Mouse (Mus musculus) spleen, embryonic (tissue): Measurements from ENCODE around the gene Gmppa.

Experiments
- CTCF ChIA-PET: fragments of 350-600 bp; sonication (Branson Sonifier 250); formaldehyde crosslinking; loops from one replicate; lab custom pipeline; 2022; lab: Charles Lee

Gmppa gene

DNA sequence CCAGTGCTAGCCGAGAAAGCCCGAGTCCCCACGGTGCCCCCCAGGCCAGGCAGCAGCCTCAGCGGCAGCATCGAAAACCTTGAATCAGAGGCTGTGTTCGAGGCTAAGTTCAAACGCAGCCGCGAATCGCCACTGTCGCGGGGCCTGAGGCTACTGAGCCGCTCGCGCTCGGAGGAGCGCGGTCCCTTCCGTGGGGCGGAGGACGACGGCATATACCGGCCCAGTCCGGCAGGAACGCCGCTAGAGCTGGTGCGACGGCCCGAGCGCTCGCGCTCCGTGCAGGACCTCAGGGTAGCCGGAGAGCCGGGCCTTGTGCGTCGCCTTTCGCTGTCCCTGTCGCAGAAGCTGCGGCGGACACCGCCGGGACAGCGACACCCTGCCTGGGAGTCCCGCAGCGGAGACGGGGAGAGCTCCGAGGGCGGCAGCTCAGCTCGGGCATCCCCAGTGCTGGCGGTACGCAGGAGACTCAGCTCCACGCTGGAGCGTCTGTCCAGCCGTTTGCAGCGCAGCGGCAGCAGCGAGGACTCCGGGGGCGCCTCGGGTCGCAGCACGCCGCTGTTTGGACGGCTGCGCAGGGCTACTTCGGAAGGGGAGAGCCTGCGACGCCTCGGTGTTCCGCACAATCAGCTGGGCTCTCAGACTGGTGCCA, 12.8 kb upstream of the Gmppa start:
- CTCF ChIA-PET, result no interaction called here

DNA sequence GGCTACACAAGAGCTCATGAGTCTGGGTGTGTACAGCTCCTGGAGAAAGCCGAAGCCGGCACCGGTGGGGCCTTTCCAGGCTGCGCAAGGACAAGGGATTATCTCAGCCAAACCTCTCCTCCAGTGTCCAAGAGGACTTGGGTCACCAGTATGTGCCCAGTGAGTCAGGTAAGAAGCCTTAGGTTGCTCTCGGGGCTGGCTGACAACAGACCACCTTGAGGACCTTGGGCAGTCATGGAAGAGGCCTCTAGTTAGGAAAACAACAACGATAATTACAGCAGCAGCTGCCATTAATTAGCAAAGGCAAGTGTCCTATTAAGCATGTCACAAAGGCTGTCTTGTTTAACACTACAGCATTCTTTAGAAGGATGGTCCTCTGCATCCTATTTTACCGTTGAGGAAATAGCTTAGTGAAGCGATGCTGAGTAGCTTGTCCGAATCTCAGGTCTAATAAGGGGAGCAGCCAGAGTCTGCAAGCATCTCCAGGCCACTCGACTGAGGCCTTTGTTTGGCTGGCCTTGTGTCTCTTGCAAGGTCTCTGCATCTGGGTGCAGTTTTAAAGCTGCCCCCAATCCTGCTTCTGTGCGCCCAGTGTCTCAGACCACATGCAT, 11.8 kb upstream of the Gmppa start:
- CTCF ChIA-PET, result no interaction called here

DNA sequence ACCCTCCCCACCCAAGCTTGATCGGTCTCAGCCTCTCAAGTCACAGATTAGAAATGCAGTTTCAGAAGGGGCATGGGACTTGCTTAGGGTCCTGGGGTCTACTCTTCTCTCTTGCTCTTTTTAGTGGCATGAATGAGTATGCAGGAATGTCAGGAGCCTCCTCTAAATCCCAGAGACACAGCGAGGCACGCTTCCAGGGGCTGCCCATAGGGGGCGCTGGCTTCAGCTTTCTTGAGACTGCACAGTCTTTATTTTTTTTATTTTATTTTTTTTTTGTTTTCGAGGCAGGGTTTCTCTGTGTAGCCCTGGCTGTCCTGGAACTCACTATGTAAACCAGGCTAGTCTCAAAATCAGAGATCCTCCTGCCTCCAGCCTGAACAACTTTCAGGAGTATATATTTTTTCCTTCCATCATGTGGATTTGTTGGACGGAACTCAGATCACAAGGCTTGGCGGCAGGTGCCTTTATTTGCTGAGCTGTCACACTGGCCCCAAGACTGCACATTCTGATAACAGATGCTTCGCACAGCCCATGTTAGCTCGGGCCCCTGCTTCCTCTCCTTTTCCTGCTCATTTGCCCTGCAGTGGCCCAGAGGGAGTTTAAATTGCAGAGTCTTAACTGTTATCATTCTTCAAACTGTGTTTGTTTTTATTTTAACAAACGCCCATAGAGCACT, 9.8 kb upstream of the Gmppa start:
- CTCF ChIA-PET, result no interaction called here

DNA sequence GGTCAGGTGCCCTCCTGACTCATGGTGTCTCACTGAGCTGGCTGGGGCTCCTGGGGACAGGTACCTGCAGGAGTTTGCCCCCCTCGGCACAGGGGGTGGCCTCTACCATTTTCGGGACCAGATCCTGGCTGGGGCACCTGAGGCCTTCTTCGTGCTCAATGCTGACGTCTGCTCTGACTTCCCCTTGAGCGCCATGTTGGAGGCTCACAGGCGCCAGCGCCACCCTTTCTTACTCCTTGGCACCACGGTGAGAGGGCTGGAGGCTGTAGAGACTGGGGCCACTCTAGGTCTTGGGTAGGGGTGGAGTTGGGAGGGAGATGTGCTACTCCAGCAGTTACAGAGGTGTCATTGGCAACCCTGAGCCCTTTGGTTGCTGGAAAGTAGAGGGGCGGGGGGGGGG, 3.1 kb downstream of the Gmppa start:
- CTCF ChIA-PET, result no interaction called here

GRCm38 (mm10) chr1:75440661-75441060, 4.9 kb downstream of the Gmppa start:
- CTCF ChIA-PET, result no interaction called here

GRCm38 (mm10) chr1:75441471-75441996, 5.8 kb downstream of the Gmppa start:
- CTCF ChIA-PET, result no interaction called here

- CTCF ChIA-PET, result interaction anchor here (0.6 to 0.7 kb wide), 2 partner anchors 35 to 900 kb away, joined by 3 read pairs; no protein-coding TSS in a partner anchor
Observed at GRCm38 (mm10) chr1:75442171-75442570, 6.4 kb downstream of the Gmppa start.

GRCm38 (mm10) chr1:75442811-75443210, 7.1 kb downstream of the Gmppa start:
- CTCF ChIA-PET, result interaction anchor here (0.6 to 0.7 kb wide), 2 partner anchors 35 to 901 kb away, joined by 3 read pairs; no protein-coding TSS in a partner anchor

GRCm38 (mm10) chr1:75443247-75444024, 7.7 kb downstream of the Gmppa start:
- CTCF ChIA-PET, result interaction anchor here (0.8 kb wide), 1 partner anchor 24 kb away, joined by 3 read pairs; no protein-coding TSS in a partner anchor

DNA sequence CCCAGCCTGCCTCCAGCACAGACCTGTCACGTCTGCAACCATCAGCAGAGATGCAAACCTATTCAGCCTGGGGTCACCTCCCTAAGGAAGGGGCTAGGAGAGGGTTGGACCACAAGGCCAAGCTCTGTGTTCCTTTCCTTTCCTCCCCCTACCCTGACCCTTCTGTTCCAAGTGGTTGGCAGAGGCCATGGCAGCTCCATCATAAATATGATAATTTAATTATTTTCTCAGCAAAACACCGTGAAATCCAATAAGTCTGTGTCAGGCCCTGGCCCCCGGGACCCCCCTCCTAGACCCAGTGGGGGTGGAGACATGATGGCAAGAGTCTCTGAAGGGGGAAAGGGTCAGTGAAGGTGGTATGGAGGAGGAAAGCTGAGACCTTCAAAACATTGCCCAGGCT, 8.5 kb downstream of the Gmppa start:
- CTCF ChIA-PET, result interaction anchor here (0.8 kb wide), 1 partner anchor 23 kb away, joined by 3 read pairs; no protein-coding TSS in a partner anchor

- CTCF ChIA-PET, result no interaction called here
Observed at GRCm38 (mm10) chr1:75445141-75445701, 9.5 kb downstream of the Gmppa start.

DNA sequence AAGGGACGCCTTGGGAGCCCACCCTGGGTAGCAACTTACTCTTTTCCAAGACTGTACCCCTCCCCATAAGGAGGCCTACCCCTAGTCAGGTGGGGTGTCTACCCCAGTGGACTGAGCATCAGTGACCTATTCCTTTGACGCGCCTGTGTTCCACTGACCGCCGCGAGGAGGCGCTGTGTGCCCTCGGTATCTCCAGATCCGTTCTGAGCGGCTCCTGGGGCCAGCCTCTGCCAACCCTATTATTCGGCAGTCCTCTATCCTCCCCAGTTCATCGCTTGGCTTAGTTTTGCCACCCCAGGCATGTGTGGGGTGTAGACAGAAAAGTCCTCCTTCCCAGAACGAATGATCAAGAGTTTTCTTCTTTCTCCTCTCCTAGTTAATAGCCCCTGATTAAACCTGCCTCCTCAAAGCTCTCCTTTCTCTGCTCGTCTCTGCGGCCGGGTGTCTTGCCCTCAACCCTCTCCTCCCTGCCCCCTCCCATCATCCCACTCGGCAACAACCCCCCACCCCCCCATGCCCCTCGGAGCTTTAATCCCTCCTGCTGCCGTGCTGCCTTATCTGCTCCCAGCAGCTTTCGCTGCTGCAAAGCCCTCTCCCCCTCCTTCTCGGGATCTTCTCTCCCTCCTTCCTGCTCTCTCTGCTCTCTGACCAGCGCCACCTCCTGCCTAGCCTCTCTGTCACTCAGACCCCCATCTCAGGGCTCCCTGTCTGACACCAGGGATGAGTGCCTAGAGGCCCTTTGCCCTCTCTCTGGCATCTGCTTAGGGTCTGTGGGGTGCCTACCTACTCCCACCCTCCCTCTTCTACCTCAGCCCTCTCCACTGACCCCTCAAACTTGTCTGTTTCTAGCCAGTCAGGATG, 10.3 kb downstream of the Gmppa start:
- CTCF ChIA-PET, result interaction anchor here (0.6 to 0.7 kb wide), 2 partner anchors 266 to 379 kb away, joined by 3 to 4 read pairs; partner anchors contain the start of gene Abcb6

- CTCF ChIA-PET, result interaction anchor here (0.6 to 0.7 kb wide), 2 partner anchors 266 to 379 kb away, joined by 3 to 4 read pairs; partner anchors contain the start of gene Abcb6
Observed at GRCm38 (mm10) chr1:75446656-75447055, 10.9 kb downstream of the Gmppa start.

DNA sequence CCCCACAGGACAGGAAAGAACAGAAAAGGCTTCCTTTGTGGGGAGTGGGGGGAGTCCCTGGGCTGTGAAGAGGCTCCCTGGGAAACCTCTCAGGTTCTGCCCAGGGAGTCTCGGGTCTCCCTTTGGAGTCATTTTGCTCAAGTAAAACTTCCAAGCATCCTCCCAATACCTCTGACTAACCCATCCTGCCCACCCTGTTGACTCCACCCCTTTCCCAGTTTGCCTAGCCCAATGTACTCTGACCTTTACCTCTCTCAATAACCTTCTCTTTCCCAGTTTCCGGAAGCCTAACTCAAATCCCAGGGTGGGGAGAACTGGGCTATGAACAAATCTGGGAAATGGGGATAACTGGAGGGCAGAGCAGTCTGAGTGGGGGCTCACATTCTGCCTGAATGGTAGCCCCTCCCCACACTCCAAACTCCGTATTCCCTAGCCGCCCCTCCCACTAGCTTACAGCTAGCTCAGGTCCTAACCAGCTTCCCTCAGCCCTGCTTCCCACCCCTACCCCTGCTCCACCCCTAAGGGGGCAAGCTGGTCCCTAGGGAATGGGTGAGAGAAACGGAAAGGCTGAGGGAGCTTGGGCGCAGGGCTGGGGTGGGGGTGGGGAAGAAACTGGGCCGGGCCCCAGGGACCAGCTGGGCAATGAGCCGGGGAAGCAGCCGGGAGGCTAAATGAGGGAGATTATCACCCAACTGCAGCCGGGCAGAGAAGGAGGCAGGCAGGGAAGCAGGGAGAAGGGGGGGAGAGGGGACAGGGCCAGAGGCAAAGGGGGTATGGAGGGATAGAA, 11.7 kb downstream of the Gmppa start:
- CTCF ChIA-PET, result interaction anchor here (1.1 kb wide), 1 partner anchor 29 kb away, joined by 3 read pairs; no protein-coding TSS in a partner anchor

- CTCF ChIA-PET, result interaction anchor here (1.1 to 1.3 kb wide), 2 partner anchors 20 to 28 kb away, joined by 3 read pairs; no protein-coding TSS in a partner anchor
Observed at GRCm38 (mm10) chr1:75448052-75448431, 12.3 kb downstream of the Gmppa start.

GRCm38 (mm10) chr1:75448937-75449336, 13.2 kb downstream of the Gmppa start:
- CTCF ChIA-PET, result interaction anchor here (0.8 to 1.3 kb wide), 2 partner anchors 14 to 19 kb away, joined by 3 read pairs; no protein-coding TSS in a partner anchor

DNA sequence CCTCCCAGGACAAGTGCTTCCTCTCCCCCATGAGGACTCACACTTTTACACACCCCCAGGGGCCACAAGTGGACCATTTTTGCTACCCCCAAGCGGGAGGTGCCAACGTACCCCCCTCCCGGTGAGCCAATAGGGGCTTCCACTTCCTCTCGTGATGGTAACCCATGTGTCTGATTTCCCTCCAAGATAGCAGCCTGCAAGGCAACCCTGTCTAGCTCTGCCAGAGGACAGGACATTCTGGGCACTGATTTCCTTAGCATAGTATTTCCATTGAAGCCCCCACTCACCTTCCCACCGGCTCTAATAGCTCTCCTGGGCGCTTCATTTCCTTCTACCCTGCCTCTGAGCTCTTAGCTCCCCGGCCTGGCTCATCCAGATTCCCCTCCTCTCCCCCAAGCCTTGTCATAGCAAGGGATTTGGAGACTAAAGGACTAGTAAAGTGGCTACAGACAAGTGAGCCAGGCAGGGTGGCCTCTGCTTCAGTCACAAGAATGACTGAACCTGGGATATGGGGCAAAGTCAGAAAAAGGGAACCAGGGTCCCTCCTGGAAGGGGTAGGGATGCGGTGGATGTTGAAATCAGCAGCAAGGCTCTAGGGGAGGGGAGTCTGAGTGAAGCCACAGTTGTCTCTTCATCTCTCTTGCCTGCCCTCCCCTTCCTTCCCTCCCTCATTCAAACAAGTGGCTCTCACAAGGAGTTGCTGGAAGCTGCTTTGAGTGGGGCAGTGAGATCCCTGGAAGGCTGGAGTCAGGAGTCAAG, 13.8 kb downstream of the Gmppa start:
- CTCF ChIA-PET, result interaction anchor here (0.8 to 1.3 kb wide), 2 partner anchors 13 to 18 kb away, joined by 3 read pairs; no protein-coding TSS in a partner anchor
